Mouse (Mus musculus): Measurements from ENCODE around the gene Jdp2. TPM values are rescaled to one million over a fixed set of nuclear protein-coding genes. Genes with fewer than 3 reads are reported as not detected.

Jdp2 gene
- polyA plus RNA-seq, 1 experiment from 2014 or later = 1.1 TPM

DNA sequence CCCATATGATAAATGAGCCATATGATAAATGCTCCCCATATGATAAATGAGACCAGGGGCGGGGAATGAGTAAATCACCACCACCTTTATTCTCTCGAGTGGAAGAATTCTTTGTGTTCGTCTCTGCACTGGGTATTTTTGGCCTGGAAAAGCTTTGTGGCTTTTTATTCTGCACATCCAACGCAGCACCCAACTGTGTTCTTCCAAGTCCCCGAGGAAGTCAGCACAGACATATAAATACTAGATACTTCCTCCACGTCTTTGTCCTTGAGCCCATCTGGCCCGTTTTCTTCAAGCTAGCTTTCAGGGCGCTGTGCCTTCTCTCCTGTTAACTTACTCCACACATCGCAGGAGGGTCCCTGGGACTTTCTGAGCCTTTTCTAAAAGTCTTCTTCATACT is 4.9 kb downstream of the Jdp2 start:
- H3K36me3 ChIP-seq = 0 out of 2 replicates have a peak, but pooled peaks cover 4% of the 10 kb centered on the region
- no peak overlapping the region for H3K4me3 ChIP-seq
- H3K9me3 ChIP-seq (replicated peaks) = no peaks in the 10 kb centered on the region
- H3K9ac ChIP-seq = no peak overlapping the region
- peaks cover 45% of the 10 kb centered on the region for H3K4me1 ChIP-seq
- peaks cover 16% of the 10 kb centered on the region for H3K27me3 ChIP-seq
- WGBS = 61% methylated on average over 9 of the region's 9 CpGs
- no peak for ATAC-seq (ENCODE audit: low FRiP score)
- no peak overlapping the region for H3K27ac ChIP-seq
- H3K4me2 ChIP-seq (replicated peaks) = no peak overlapping the region

DNA sequence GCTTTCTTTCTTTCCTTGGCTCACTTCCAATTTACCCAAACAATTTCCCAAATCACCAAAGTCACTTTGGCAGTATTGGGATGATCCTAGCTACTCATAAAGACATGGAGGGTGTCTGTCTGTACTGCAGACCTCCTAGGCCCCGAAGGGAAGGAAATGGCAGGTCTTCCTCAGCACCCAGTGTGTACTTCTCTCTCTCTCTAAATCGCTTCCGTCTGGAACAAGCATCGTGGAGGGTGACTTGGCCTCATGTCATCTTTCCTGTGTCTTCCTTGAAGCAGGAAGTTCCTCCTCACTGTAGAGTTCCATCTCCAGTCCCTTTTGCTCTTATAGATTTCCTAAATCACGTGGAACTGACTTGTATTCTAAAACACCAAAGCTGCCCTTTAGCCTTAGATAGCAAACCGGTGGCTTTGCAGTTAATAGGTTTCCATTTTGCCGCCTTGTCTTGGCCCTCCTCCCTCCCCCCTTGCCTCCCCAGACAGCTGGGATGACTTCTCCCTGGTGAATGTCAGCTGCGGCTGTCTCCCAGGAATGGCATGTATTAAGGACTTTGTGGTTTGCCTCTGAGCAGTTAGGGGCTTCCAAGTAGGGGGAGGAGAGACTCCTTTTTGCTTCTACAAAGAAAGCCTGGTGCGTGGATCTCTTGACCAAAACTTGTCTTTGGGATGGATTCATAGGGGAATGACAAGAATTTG is 5.6 kb downstream of the Jdp2 start:
- H3K4me1 ChIP-seq = peaks cover 45% of the 10 kb centered on the region

DNA sequence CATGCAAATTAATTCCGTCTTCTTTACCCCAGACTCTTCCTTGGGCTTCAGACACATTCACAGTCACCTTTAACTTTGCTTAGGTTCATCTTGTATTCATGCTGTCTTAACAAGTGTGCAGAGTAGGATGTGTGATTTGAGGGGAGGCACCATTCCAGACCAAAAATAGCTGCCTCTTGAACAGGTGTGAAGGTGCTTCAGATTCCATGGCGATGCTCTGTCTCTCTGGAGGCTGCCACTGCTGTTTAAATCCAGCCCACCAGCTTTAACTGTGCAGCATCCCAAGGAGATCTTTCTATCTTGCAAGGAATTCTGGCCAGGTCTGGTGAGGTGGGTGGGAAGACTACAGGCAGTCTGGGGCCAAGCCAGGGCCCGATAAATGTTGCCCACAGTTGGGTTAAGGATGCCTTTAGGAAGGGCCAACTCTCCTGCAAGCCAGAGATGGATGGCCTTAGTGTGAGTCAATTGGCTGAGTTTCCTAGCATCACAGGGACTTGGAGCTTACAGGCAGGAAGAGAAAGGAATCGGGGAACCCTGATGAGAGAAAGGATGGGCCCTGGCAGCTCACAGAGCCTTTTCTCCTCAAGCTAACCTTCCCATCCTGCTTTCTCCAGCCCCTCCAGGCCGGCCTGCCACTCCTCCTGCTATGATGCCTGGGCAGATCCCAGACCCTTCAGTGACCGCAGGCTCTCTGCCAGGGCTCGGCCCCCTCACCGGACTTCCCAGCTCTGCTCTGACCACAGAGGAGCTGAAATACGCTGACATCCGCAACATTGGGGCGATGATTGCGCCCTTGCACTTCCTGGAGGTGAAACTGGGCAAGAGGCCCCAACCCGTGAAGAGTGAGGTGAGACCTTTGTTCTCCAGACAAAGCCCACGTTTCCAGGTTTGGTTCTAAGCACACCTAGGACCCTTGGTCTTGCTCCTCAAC is 9.0 kb downstream of the Jdp2 start:
- Histone ChIP-seq H3K4me2 (replicated peaks) (no peak overlapping the region), H3K4me1 (peaks cover 22% of the 10 kb centered on the region), H3K27me3 (no peaks in the 10 kb centered on the region), H3K27ac (no peak overlapping the region), H3K4me3 (no peak overlapping the region), H3K9me3 (replicated peaks) (no peaks in the 10 kb centered on the region), H3K9ac (no peak overlapping the region), H3K36me3 (peaks cover 14% of the 10 kb centered on the region; the same call in 1 of the 2 replicates)
- ATAC-seq (ENCODE audit: low FRiP score) = no peak
- WGBS = 81% methylated on average over 14 of the region's 14 CpGs

More for the DNA sequence above, 5.6 kb downstream of the Jdp2 start:
- Histone ChIP-seq H3K4me3 (no peak overlapping the region), H3K27ac (peak overlapping the region; percentile 4; the same call in 1 of the 2 replicates), H3K36me3 (0 out of 2 replicates have a peak, but pooled peaks cover 4% of the 10 kb centered on the region), H3K4me2 (replicated peaks) (no peak overlapping the region), H3K9ac (no peak overlapping the region), H3K9me3 (replicated peaks) (no peaks in the 10 kb centered on the region), H3K27me3 (peaks cover 16% of the 10 kb centered on the region)
- WGBS = 64% methylated on average over 9 of the region's 9 CpGs
- no peak for ATAC-seq (ENCODE audit: low FRiP score)

DNA sequence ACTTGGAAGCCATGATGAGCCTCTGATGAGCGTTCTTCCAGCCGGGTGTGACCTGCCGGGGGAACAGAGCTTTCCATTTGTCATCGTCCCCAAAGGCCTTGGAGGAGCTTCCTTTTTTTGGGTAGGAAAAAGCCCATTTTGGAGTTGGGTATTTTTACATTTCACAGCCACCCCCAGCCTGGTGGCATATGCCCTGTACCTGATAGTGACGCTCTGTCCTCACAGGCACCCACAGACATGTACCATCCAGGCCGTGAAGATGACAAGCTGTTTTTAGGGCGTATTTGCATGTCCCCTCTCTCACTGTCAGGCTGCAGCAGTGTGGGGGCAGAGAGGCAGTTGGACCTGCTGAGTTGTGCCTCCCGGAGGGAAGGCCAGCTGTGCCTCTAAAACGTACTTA is 11.3 kb downstream of the Jdp2 start:
- H3K4me1 ChIP-seq = peaks cover 3% of the 10 kb centered on the region
- no peak overlapping the region for H3K4me2 ChIP-seq (replicated peaks)
- H3K9ac ChIP-seq = no peak overlapping the region
- no peak overlapping the region for H3K27ac ChIP-seq
- no peaks in the 10 kb centered on the region for H3K27me3 ChIP-seq
- no peak for ATAC-seq (ENCODE audit: low FRiP score)
- WGBS = 82% methylated on average over 9 of the region's 9 CpGs
- H3K36me3 ChIP-seq = peaks cover 18% of the 10 kb centered on the region; the same call in 1 of the 2 replicates
- no peak overlapping the region for H3K4me3 ChIP-seq
- H3K9me3 ChIP-seq (replicated peaks) = no peaks in the 10 kb centered on the region

DNA sequence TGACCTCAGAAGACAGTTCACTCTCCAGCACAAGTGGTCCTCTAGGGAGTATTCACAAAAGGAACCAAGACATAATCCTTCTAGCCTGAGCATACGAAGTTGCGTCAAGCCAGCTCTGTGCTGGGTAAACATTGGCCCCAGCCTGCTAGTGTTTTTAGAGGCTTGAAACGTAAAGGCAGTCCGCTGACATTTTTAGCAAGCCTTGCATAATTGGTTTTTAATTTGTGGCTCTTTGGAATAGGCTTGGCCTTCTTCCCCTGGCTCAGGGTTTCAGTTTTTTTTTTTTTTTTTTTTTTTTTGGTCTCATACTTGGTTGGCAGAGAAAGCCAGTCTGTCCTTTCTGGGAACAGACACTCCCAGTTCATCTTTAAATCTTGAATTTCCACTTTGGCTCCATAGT is 15.3 kb downstream of the Jdp2 start:
- no peak overlapping the region for H3K4me2 ChIP-seq (replicated peaks)
- H3K9me3 ChIP-seq (replicated peaks) = no peaks in the 10 kb centered on the region
- no peak overlapping the region for H3K4me3 ChIP-seq
- no peak for ATAC-seq (ENCODE audit: low FRiP score)
- H3K9ac ChIP-seq = no peak overlapping the region
- peaks cover 8% of the 10 kb centered on the region; the same call in 1 of the 2 replicates for H3K4me1 ChIP-seq
- H3K27me3 ChIP-seq = no peaks in the 10 kb centered on the region
- H3K27ac ChIP-seq = no peak overlapping the region
- H3K36me3 ChIP-seq = peaks cover 14% of the 10 kb centered on the region; the same call in 1 of the 2 replicates
- WGBS = 71% methylated on average over 4 of the region's 4 CpGs

DNA sequence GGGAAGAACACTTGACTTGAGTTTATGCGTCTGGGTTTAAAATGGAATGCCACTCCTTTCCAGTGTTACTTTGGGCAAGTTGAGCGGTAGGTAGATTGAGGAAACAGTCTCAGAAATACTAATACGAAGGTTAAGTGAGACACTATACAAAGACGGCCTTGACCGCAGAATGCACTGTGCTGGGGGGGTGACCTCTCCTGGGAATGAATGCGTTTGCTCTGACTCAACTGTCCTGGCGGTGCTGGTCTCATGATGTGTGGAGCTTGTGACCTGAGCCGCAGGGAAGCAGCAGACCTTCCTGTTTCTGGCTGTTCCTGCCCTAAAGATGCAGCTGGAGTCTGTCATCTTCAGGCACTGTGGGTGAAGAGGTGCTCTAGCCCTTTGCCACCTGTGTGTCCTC is 16.7 kb downstream of the Jdp2 start:
- peaks cover 6% of the 10 kb centered on the region; the same call in 1 of the 2 replicates for H3K36me3 ChIP-seq
- no peak overlapping the region for H3K27ac ChIP-seq
- H3K4me2 ChIP-seq (replicated peaks) = no peak overlapping the region
- H3K9ac ChIP-seq = no peak overlapping the region
- H3K9me3 ChIP-seq (replicated peaks) = no peaks in the 10 kb centered on the region
- peaks cover 22% of the 10 kb centered on the region for H3K4me1 ChIP-seq
- H3K27me3 ChIP-seq = no peaks in the 10 kb centered on the region
- no peak overlapping the region for H3K4me3 ChIP-seq
- no peak for ATAC-seq (ENCODE audit: low FRiP score)
- 84% methylated on average over 8 of the region's 8 CpGs for WGBS

DNA sequence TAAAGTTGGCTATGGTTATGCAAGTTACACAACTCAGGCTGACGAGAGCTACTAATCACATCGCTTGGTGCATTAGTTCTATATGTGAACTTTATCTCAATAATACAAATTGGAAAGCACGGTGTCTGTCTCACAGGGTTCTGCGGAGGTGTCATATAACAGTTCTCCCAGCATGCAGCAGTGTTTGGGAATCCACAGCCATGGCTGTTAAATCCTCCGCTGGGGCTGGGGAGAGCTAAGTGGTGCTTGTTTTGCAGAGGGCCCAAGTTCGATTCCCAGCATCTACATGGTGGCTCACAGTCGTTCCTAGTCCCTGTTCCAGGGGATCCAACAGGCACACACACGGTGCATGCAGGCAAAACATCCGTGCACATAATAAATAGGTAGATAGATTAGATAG is 19.1 kb downstream of the Jdp2 start:
- no peak overlapping the region for H3K4me3 ChIP-seq
- H3K4me2 ChIP-seq (replicated peaks) = no peak overlapping the region
- H3K4me1 ChIP-seq = peaks cover 35% of the 10 kb centered on the region
- no peak overlapping the region for H3K27ac ChIP-seq
- WGBS = 84% methylated on average over 9 of the region's 9 CpGs
- H3K9me3 ChIP-seq (replicated peaks) = no peaks in the 10 kb centered on the region
- 0 out of 2 replicates have a peak, but pooled peaks cover 4% of the 10 kb centered on the region for H3K36me3 ChIP-seq
- no peak for ATAC-seq (ENCODE audit: low FRiP score)
- H3K9ac ChIP-seq = no peak overlapping the region
- no peaks in the 10 kb centered on the region for H3K27me3 ChIP-seq

DNA sequence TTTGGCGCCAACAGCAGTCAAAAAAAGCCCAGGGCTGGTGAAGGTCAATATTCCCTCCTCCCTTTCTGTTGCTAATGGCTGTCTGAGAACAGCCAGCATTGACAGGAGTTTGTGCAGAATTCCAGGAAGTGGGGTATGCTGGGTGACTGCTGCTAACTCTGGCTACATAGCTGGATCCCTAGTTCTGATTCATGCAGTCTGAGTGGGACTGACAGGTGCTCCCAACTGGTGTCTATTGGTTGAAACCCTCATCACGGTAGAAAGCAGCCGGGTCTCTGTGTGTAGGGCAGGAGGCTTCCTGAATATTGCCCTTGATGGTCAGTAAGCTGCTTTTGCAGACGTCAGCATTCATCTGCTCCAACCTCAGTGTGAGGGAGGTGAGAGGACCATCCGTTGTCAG is 19.6 kb downstream of the Jdp2 start:
- Histone ChIP-seq H3K27me3 (no peaks in the 10 kb centered on the region), H3K27ac (0 out of 2 replicates have a peak overlapping the region, but pooled peaks have one; percentile 23), H3K36me3 (0 out of 2 replicates have a peak, but pooled peaks cover 4% of the 10 kb centered on the region), H3K4me2 (replicated peaks) (no peak overlapping the region), H3K9ac (no peak overlapping the region), H3K4me1 (peaks cover 35% of the 10 kb centered on the region), H3K4me3 (no peak overlapping the region), H3K9me3 (replicated peaks) (no peaks in the 10 kb centered on the region)
- ATAC-seq (ENCODE audit: low FRiP score) = no peak
- 79% methylated on average over 5 of the region's 5 CpGs for WGBS

DNA sequence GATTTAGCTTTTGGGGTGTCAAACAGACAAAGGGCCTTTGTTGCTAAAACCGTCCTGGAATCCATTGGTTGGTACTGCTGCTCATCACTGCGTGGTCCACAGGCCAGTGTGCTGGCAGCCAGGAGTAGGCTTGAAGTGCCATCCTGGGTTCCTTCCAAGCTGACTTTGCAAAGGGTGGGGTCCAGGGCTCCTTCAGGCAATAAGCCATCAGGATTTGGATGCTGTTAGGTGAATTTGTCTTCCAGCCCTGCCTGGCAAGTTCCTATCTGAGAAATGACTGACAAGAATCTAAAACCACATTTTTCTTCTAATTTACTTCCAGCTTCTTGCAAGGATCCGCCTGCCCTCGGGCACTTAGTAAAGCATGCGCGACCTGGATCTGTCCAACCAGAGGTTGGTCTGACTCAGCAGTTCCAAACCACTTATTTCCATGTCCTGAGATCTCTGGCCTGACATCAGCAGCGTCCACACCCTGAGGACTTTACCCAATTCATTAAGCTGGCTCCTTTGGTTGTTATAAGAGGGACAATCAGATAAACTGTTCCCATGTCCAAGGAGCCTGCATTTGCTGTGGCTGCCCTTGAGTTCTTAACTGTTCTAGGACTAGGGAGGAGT is 20.6 kb downstream of the Jdp2 start:
- 71% methylated on average over 7 of the region's 7 CpGs for WGBS
- Histone ChIP-seq H3K4me3 (no peak overlapping the region), H3K9ac (no peak overlapping the region), H3K27me3 (no peaks in the 10 kb centered on the region), H3K36me3 (no peaks in the 10 kb centered on the region), H3K4me1 (peaks cover 35% of the 10 kb centered on the region), H3K4me2 (replicated peaks) (no peak overlapping the region), H3K27ac (peak overlapping the region; percentile 68), H3K9me3 (replicated peaks) (no peaks in the 10 kb centered on the region)
- no peak for ATAC-seq (ENCODE audit: low FRiP score)

DNA sequence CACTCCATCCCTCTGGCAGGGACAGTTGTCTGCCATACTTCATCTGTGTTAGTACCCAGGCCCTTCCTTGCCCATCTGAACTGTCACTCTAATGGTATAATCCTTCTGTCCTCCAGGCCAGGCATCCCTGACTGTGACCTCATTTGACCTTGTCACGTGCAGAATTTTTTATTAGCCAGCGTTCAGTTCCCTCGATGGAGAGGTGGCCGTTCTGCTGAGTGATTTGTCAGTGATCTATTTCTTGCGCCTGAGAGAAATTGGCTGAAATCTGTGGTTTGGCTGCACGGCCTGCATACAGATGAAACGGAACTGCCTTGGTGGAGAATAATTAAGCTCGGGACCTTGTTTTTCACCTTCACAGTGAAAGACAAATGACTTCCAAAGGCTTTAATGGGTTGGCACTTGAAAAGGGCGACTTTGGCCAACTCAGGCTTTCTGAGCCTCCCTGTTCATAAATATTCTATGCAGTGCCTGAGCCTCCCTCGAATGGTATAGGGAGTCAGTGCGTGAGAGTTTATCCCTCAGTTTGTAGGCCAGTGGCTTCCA is 21.1 kb downstream of the Jdp2 start:
- ATAC-seq (ENCODE audit: low FRiP score) = peak; percentile 57
- no peaks in the 10 kb centered on the region for H3K36me3 ChIP-seq
- 40% methylated on average over 11 of the region's 11 CpGs for WGBS

DNA sequence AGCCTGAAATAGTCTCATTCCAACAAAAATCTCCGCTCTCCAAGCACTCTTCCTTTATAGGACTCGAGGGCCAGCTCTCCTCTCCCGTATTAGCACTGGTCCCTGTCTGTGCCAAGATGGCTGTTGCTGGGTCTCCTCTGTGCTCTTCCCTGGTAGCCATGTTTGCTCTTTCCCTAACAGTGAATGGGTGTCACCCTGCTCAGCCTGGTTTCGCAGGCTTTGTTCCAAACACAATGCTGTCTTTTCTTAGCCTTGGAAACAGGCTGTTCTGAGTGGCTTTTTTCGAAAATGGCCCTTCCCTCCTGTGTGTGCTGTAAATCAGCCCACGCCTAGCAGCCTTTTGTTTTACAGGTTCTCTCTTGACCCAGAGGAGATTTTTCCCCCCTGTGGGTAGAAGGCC is 22.2 kb downstream of the Jdp2 start:
- Histone ChIP-seq H3K27me3 (no peaks in the 10 kb centered on the region; the same call in 1 of the 2 replicates), H3K9me3 (replicated peaks) (no peaks in the 10 kb centered on the region), H3K9ac (no peak overlapping the region), H3K4me1 (peaks cover 39% of the 10 kb centered on the region), H3K36me3 (no peaks in the 10 kb centered on the region), H3K27ac (peak overlapping the region; percentile 68), H3K4me3 (no peak overlapping the region), H3K4me2 (replicated peaks) (no peak overlapping the region)
- WGBS = 53% methylated on average over 6 of the region's 6 CpGs
- ATAC-seq (ENCODE audit: low FRiP score) = peak; percentile 32; the same call in 1 of the 2 replicates

More for the DNA sequence above, 21.1 kb downstream of the Jdp2 start:
- Histone ChIP-seq H3K27ac (peak overlapping the region; percentile 68), H3K4me3 (no peak overlapping the region), H3K27me3 (no peaks in the 10 kb centered on the region), H3K9ac (no peak overlapping the region), H3K4me2 (replicated peaks) (no peak overlapping the region), H3K9me3 (replicated peaks) (no peaks in the 10 kb centered on the region), H3K4me1 (peaks cover 35% of the 10 kb centered on the region)

DNA sequence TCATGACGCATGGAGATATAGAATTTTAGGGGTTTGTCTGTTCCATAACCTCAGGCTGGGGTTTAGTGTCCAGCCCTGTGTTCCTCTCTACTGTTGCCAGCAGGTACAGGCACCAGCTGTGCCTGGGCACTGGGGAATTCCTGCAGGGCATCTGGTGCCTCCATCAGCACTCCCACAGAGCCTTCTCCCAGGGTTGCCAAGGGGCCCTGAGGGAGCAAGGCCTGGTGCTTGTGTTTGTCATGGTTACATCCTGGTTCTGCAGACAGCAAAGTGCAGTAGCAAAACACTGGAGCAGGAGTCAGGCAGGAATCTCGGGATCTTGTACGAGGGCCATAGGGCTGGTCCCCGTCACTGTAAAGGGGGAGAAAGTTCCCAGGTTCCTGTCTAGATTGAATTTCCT is 22.8 kb downstream of the Jdp2 start:
- peaks cover 42% of the 10 kb centered on the region for H3K4me1 ChIP-seq
- no peak overlapping the region for H3K4me3 ChIP-seq
- no peak overlapping the region for H3K9ac ChIP-seq
- ATAC-seq (ENCODE audit: low FRiP score) = no peak
- 74% methylated on average over 4 of the region's 4 CpGs for WGBS
- peak overlapping the region; percentile 78 for H3K27ac ChIP-seq
- H3K4me2 ChIP-seq (replicated peaks) = no peak overlapping the region
- no peaks in the 10 kb centered on the region for H3K9me3 ChIP-seq (replicated peaks)
- no peaks in the 10 kb centered on the region; the same call in 1 of the 2 replicates for H3K27me3 ChIP-seq
- no peaks in the 10 kb centered on the region for H3K36me3 ChIP-seq
